Comparison of ENCODE assay signal across 25 mouse cellular contexts in genomic region chr14:102893241-102893640, GRCm38 (mm10).
DNase-seq lines count a peak whose midpoint lies in the region; ATAC-seq and TF ChIP-seq lines count a peak whose summit lies in the region.
"Had no signal": no experiment of that assay in that cellular context is flagged by ENCODE, and none has a peak within 500 bp of the region (broad histone marks: within the 10 kb centered on the region; RNA-seq: fewer than 3 reads in every experiment).

No protein-coding gene starts in this region.

- DNase-seq in frontal cortex, postnatal 14 days (ENCODE audit: low spot score in 2 of 2): no peak
- no peak for DNase-seq in layer of hippocampus, adult 2 months (ENCODE audit: low spot score in 2 of 2)
- DNase-seq in layer of hippocampus, adult 8-10 months (ENCODE audit: low spot score in 2 of 2): no peak
- peak; percentile 51 for DNase-seq in brain, adult 2 months (ENCODE audit: low read depth, low spot score)
- DNase-seq: adrenal gland, adult 8-10 months; adrenal gland, postnatal 14 days; B cell, adult 2 months; cerebellum, adult 11 months; cerebellum, adult 18-20 months; cerebellum, adult 8-10 months; cerebellum, adult 9-11 months; cerebellum, postnatal 14 days; cerebellum, postnatal 36 days; embryo, embryonic 11 days had no signal

- H3K4me3 ChIP-seq in layer of hippocampus, adult 2 months: no peak overlapping the region
- H3K4me3 ChIP-seq: embryonic facial prominence, embryonic 13.5 days; embryonic facial prominence, embryonic 15.5 days; erythroblast, embryonic 14.5 days; forebrain, embryonic 10.5 days; forebrain, embryonic 12.5 days had no signal

- peak overlapping the region; percentile 47; the same call in 1 of the 2 replicates for H3K27ac ChIP-seq in layer of hippocampus, adult 2 months
- H3K27ac ChIP-seq: embryonic facial prominence, embryonic 13.5 days; embryonic facial prominence, embryonic 15.5 days; forebrain, embryonic 10.5 days; forebrain, embryonic 12.5 days had no signal

- peak; percentile 79 for ATAC-seq in frontal cortex, adult (ENCODE audit: low TSS enrichment)
- ATAC-seq: activated CD4-positive, CD25-positive, alpha-beta regulatory T cell, adult 4 months; CD4-positive, CD25-positive, alpha-beta regulatory T cell, adult 4 months; forebrain, embryonic 14.5 days; forebrain, embryonic 16.5 days; Patski had no signal

- TF ChIP-seq CTCF in layer of hippocampus, adult 2 months (conservative IDR thresholded peaks at IDR 0.05): no peak
